Mouse (Mus musculus): ENCODE measurements at regions not wholly inside any gene's neighbourhood (a gene's known extent, or its start where the extent isn't known, plus 50 kb on each side); places are given as distances from the start of the nearest gene placed in this dataset.

- H3K4me2 ChIP-seq (replicated peaks): no peak overlapping the region
- H3K4me3 ChIP-seq: no peak overlapping the region
- 79% methylated on average over 1 of the region's 1 CpGs for WGBS
- H3K27ac ChIP-seq (replicated peaks): no peak overlapping the region
- H3K4me1 ChIP-seq: no peaks in the 10 kb centered on the region
- no peak overlapping the region for H3K9ac ChIP-seq (replicated peaks)
- no peaks in the 10 kb centered on the region for H3K27me3 ChIP-seq
- H3K9me3 ChIP-seq: no peaks in the 10 kb centered on the region
- no peak for ATAC-seq (ENCODE audit: low FRiP score, low read depth)
- no peaks in the 10 kb centered on the region for H3K36me3 ChIP-seq
These were observed 226.6 kb upstream of the Pter start for GRCm38 (mm10) chr2:12697209-12697608.

- Histone ChIP-seq H3K9me3 (no peaks in the 10 kb centered on the region), H3K4me3 (no peak overlapping the region), H3K36me3 (no peaks in the 10 kb centered on the region), H3K4me1 (no peaks in the 10 kb centered on the region), H3K4me2 (replicated peaks) (no peak overlapping the region), H3K9ac (replicated peaks) (no peak overlapping the region), H3K27me3 (no peaks in the 10 kb centered on the region), H3K27ac (replicated peaks) (no peak overlapping the region)
- WGBS: 72% methylated on average over 3 of the region's 3 CpGs
- no peak for ATAC-seq (ENCODE audit: low FRiP score, low read depth)
These were observed 224.5 kb upstream of the Pter start for GRCm38 (mm10) chr2:12699331-12699730.

- 57% methylated on average over 3 of the region's 3 CpGs for WGBS
- no peak overlapping the region for H3K27ac ChIP-seq (replicated peaks)
- ATAC-seq (ENCODE audit: low FRiP score, low read depth): no peak
- no peak overlapping the region for H3K9ac ChIP-seq (replicated peaks)
- no peaks in the 10 kb centered on the region for H3K27me3 ChIP-seq
- H3K4me2 ChIP-seq (replicated peaks): no peak overlapping the region
- H3K4me3 ChIP-seq: no peak overlapping the region
- no peaks in the 10 kb centered on the region for H3K9me3 ChIP-seq
- no peaks in the 10 kb centered on the region for H3K4me1 ChIP-seq
- H3K36me3 ChIP-seq: no peaks in the 10 kb centered on the region
These were observed 216.3 kb upstream of the Pter start for GRCm38 (mm10) chr2:12707514-12707913.

- H3K9me3 ChIP-seq: no peaks in the 10 kb centered on the region
- H3K4me1 ChIP-seq: no peaks in the 10 kb centered on the region
- no peak overlapping the region; the same call in 1 of the 2 replicates for H3K4me2 ChIP-seq (replicated peaks)
- WGBS: 49% methylated on average over 16 of the region's 16 CpGs
- H3K9ac ChIP-seq (replicated peaks): no peak overlapping the region
- no peaks in the 10 kb centered on the region for H3K27me3 ChIP-seq
- no peaks in the 10 kb centered on the region for H3K36me3 ChIP-seq
- no peak overlapping the region for H3K4me3 ChIP-seq
- no peak overlapping the region for H3K27ac ChIP-seq (replicated peaks)
- ATAC-seq (ENCODE audit: low FRiP score, low read depth): peak; percentile 72
These were observed 214.5 kb upstream of the Pter start for GRCm38 (mm10) chr2:12709156-12709923.

- H3K4me2 ChIP-seq (replicated peaks): no peak overlapping the region
- no peak overlapping the region for H3K9ac ChIP-seq (replicated peaks)
- no peaks in the 10 kb centered on the region for H3K36me3 ChIP-seq
- ATAC-seq (ENCODE audit: low FRiP score, low read depth): no peak
- H3K4me1 ChIP-seq: no peaks in the 10 kb centered on the region
- H3K9me3 ChIP-seq: no peaks in the 10 kb centered on the region
- no peaks in the 10 kb centered on the region for H3K27me3 ChIP-seq
- H3K27ac ChIP-seq (replicated peaks): no peak overlapping the region
- WGBS: 91% methylated on average over 2 of the region's 2 CpGs
- no peak overlapping the region for H3K4me3 ChIP-seq
These were observed 214.0 kb upstream of the Pter start for GRCm38 (mm10) chr2:12709924-12710240.

GRCm38 (mm10) chr2:12716124-12717012, 207.5 kb upstream of the Pter start:
- H3K36me3 ChIP-seq: no peaks in the 10 kb centered on the region
- H3K27me3 ChIP-seq: no peaks in the 10 kb centered on the region
- 45% methylated on average over 3 of the region's 3 CpGs for WGBS
- peaks cover 7% of the 10 kb centered on the region; the same call in 1 of the 2 replicates for H3K4me1 ChIP-seq
- H3K9ac ChIP-seq (replicated peaks): no peak overlapping the region
- H3K4me3 ChIP-seq: no peak overlapping the region
- peak; percentile 48 for ATAC-seq (ENCODE audit: low FRiP score, low read depth)
- no peaks in the 10 kb centered on the region for H3K9me3 ChIP-seq
- H3K27ac ChIP-seq (replicated peaks): no peak overlapping the region
- no peak overlapping the region for H3K4me2 ChIP-seq (replicated peaks)

- H3K4me3 ChIP-seq: no peak overlapping the region
- H3K9me3 ChIP-seq: no peaks in the 10 kb centered on the region
- no peak overlapping the region for H3K9ac ChIP-seq (replicated peaks)
- H3K27me3 ChIP-seq: no peaks in the 10 kb centered on the region
- no peaks in the 10 kb centered on the region for H3K36me3 ChIP-seq
- no peak overlapping the region for H3K4me2 ChIP-seq (replicated peaks)
- no peak overlapping the region for H3K27ac ChIP-seq (replicated peaks)
- ATAC-seq (ENCODE audit: low FRiP score, low read depth): no peak
- H3K4me1 ChIP-seq: no peaks in the 10 kb centered on the region
- WGBS: 84% methylated on average over 4 of the region's 4 CpGs
These were observed 194.6 kb upstream of the Pter start for GRCm38 (mm10) chr2:12729251-12729650.

- H3K4me3 ChIP-seq: no peak overlapping the region
- 47% methylated on average over 2 of the region's 2 CpGs for WGBS
- no peaks in the 10 kb centered on the region for H3K36me3 ChIP-seq
- H3K9ac ChIP-seq (replicated peaks): no peak overlapping the region
- H3K27ac ChIP-seq (replicated peaks): no peak overlapping the region
- H3K4me2 ChIP-seq (replicated peaks): no peak overlapping the region
- ATAC-seq (ENCODE audit: low FRiP score, low read depth): no peak
- H3K4me1 ChIP-seq: no peaks in the 10 kb centered on the region
- no peaks in the 10 kb centered on the region for H3K27me3 ChIP-seq
- no peaks in the 10 kb centered on the region for H3K9me3 ChIP-seq
These were observed 186.7 kb upstream of the Pter start for GRCm38 (mm10) chr2:12737140-12737539.

GRCm38 (mm10) chr2:12746856-12747255, 177.0 kb upstream of the Pter start:
- H3K9ac ChIP-seq (replicated peaks): no peak overlapping the region
- no peak overlapping the region for H3K27ac ChIP-seq (replicated peaks)
- no peaks in the 10 kb centered on the region for H3K36me3 ChIP-seq
- no peaks in the 10 kb centered on the region for H3K4me1 ChIP-seq
- H3K9me3 ChIP-seq: no peaks in the 10 kb centered on the region
- no peaks in the 10 kb centered on the region for H3K27me3 ChIP-seq
- H3K4me3 ChIP-seq: no peak overlapping the region
- ATAC-seq (ENCODE audit: low FRiP score, low read depth): no peak
- 84% methylated on average over 1 of the region's 1 CpGs for WGBS
- H3K4me2 ChIP-seq (replicated peaks): no peak overlapping the region

- H3K36me3 ChIP-seq: no peaks in the 10 kb centered on the region
- no peak overlapping the region for H3K4me2 ChIP-seq (replicated peaks)
- no peak overlapping the region for H3K27ac ChIP-seq (replicated peaks)
- H3K27me3 ChIP-seq: no peaks in the 10 kb centered on the region
- no peaks in the 10 kb centered on the region for H3K9me3 ChIP-seq
- H3K9ac ChIP-seq (replicated peaks): no peak overlapping the region
- no peaks in the 10 kb centered on the region for H3K4me1 ChIP-seq
- H3K4me3 ChIP-seq: no peak overlapping the region
- ATAC-seq (ENCODE audit: low FRiP score, low read depth): no peak
- 73% methylated on average over 1 of the region's 1 CpGs for WGBS
These were observed 165.0 kb upstream of the Pter start for GRCm38 (mm10) chr2:12758816-12759215.

- no peaks in the 10 kb centered on the region for H3K4me1 ChIP-seq
- no peak overlapping the region for H3K4me3 ChIP-seq
- no peak for ATAC-seq (ENCODE audit: low FRiP score, low read depth)
- WGBS: 91% methylated on average over 3 of the region's 3 CpGs
- no peak overlapping the region for H3K27ac ChIP-seq (replicated peaks)
- H3K36me3 ChIP-seq: no peaks in the 10 kb centered on the region
- no peaks in the 10 kb centered on the region for H3K27me3 ChIP-seq
- H3K9ac ChIP-seq (replicated peaks): no peak overlapping the region
- H3K9me3 ChIP-seq: no peaks in the 10 kb centered on the region
- H3K4me2 ChIP-seq (replicated peaks): no peak overlapping the region
These were observed 163.9 kb upstream of the Pter start for GRCm38 (mm10) chr2:12759931-12760330.

GRCm38 (mm10) chr2:12761461-12761860, 162.4 kb upstream of the Pter start:
- H3K9me3 ChIP-seq: no peaks in the 10 kb centered on the region
- 90% methylated on average over 3 of the region's 3 CpGs for WGBS
- ATAC-seq (ENCODE audit: low FRiP score, low read depth): no peak
- H3K4me1 ChIP-seq: no peaks in the 10 kb centered on the region
- H3K4me2 ChIP-seq (replicated peaks): no peak overlapping the region
- no peaks in the 10 kb centered on the region for H3K36me3 ChIP-seq
- H3K27me3 ChIP-seq: no peaks in the 10 kb centered on the region
- no peak overlapping the region for H3K4me3 ChIP-seq
- H3K9ac ChIP-seq (replicated peaks): no peak overlapping the region
- H3K27ac ChIP-seq (replicated peaks): no peak overlapping the region

All from midbrain, embryonic 12.5 days (tissue).